Mouse (Mus musculus): ENCODE measurements around the gene Cd84. TPM values are rescaled to one million over a fixed set of nuclear protein-coding genes. Genes with fewer than 3 reads are reported as not detected.

Gene Cd84
- total and polyA plus RNA-seq, 3 experiments, result 12.7 to 24.3 (median 17.4) TPM

GRCm38 (mm10) chr1:171904011-171904410 is 64.5 kb downstream of the Cd84 start:
- Histone ChIP-seq H3K27me3 (replicated peaks) (no peaks in the 10 kb centered on the region), H3K79me2 (replicated peaks; ENCODE audit: control insufficient read depth, extremely low read depth, insufficient read depth, poor library complexity, severe bottlenecking) (no peaks in the 10 kb centered on the region), H3K36me3 (replicated peaks in 1 of 2; ENCODE audit: control insufficient read depth in 1 of 2, insufficient read depth in 1 of 2, low read length in 1 of 2) (peaks cover 0 to 2% of the 10 kb centered on the region in 2 experiments), H3K27ac (ENCODE audit: insufficient read depth, low read depth) (no peak overlapping the region), H3K9me3 (replicated peaks; ENCODE audit: low read length) (peaks cover 3% of the 10 kb centered on the region), H3K4me2 (ENCODE audit: insufficient read depth, low read depth, poor library complexity, severe bottlenecking) (no peak overlapping the region), H3K9ac (ENCODE audit: insufficient read depth, low read depth) (no peak overlapping the region), H3K4me1 (ENCODE audit: control insufficient read depth in 1 of 2, insufficient read depth in 2 of 2) (peaks cover 2 to 6% of the 10 kb centered on the region in 2 experiments; a peak in 3 of 4 replicates), H3K4me3 (replicated peaks in 1 of 3; ENCODE audit: low read depth in 2 of 3, low read length in 2 of 3, poor library complexity in 1 of 3) (no peak overlapping the region)
- in situ Hi-C loops (cut with MboI; ENCODE audit: low pct_ligation_motif_present, low pct_unique_long_range_greater_than_20kb, low sequenced_read_pairs), result no loop called here
- dilution Hi-C loops (cut with MboI; ENCODE audit: extremely low pct_ligation_motif_present, extremely low pct_unique_long_range_greater_than_20kb, low sequenced_read_pairs), result no loop called here
- DNase-seq (ENCODE audit: extremely low read depth), result no peak
- TF ChIP-seq CHD2 (IDR thresholded peaks at IDR 0.05; ENCODE audit: low read length) (no peak), SIN3A (IDR thresholded peaks at IDR 0.05; ENCODE audit: low read length) (no peak), ZKSCAN1 (IDR thresholded peaks at IDR 0.05; ENCODE audit: borderline replicate concordance, low read depth, low read length) (no peak), IRF4 (IDR thresholded peaks at IDR 0.05; ENCODE audit: low read depth, low read length) (no peak), MAX (IDR thresholded peaks at IDR 0.05; ENCODE audit: low read length) (no peak), MXI1 (IDR thresholded peaks at IDR 0.05; ENCODE audit: low read depth, low read length) (no peak), CTCF (conservative IDR thresholded peaks at IDR 0.05 in 1 of 2, IDR thresholded peaks at IDR 0.05 in 1 of 2; ENCODE audit: low read depth in 2 of 2, low read length in 2 of 2) (no peak), MYC (IDR thresholded peaks at IDR 0.05; ENCODE audit: low read depth, low read length) (no peak)

- peaks cover 21% of the 10 kb centered on the region for H3K79me2 ChIP-seq (replicated peaks; ENCODE audit: control insufficient read depth, extremely low read depth, insufficient read depth, poor library complexity, severe bottlenecking)
- in situ Hi-C loops (cut with MboI; ENCODE audit: low pct_ligation_motif_present, low pct_unique_long_range_greater_than_20kb, low sequenced_read_pairs) (loop anchor here (5.0 kb wide), 1 partner anchor 74 kb away; no protein-coding TSS in a partner anchor), dilution Hi-C loops (cut with MboI; ENCODE audit: extremely low pct_ligation_motif_present, extremely low pct_unique_long_range_greater_than_20kb, low sequenced_read_pairs) (no loop called here)
- H3K27ac ChIP-seq (ENCODE audit: insufficient read depth, low read depth), result peak overlapping the region; percentile 97
- H3K4me1 ChIP-seq (ENCODE audit: control insufficient read depth in 1 of 2, insufficient read depth in 2 of 2), result peaks cover 3 to 24% of the 10 kb centered on the region in 2 experiments; a peak in 3 of 4 replicates
- peak overlapping the region; percentile 21 to 60 (median 39) for H3K4me3 ChIP-seq (replicated peaks in 1 of 3; ENCODE audit: low read depth in 2 of 3, low read length in 2 of 3, poor library complexity in 1 of 3)
- peak overlapping the region; percentile 93 for H3K9ac ChIP-seq (ENCODE audit: insufficient read depth, low read depth)
- peaks cover 3 to 22% of the 10 kb centered on the region in 2 experiments for H3K36me3 ChIP-seq (replicated peaks in 1 of 2; ENCODE audit: control insufficient read depth in 1 of 2, insufficient read depth in 1 of 2, low read length in 1 of 2)
- peaks cover 18% of the 10 kb centered on the region for H3K9me3 ChIP-seq (replicated peaks; ENCODE audit: low read length)
- DNase-seq (ENCODE audit: extremely low read depth), result peak; percentile 89
- no peaks in the 10 kb centered on the region for H3K27me3 ChIP-seq (replicated peaks)
- peak overlapping the region; percentile 98 for H3K4me2 ChIP-seq (ENCODE audit: insufficient read depth, low read depth, poor library complexity, severe bottlenecking)
- TF ChIP-seq SMC3 (IDR thresholded peaks at IDR 0.05; ENCODE audit: low read depth, low read length), result no peak; the same call in 1 of the 2 replicates
- no peak for TF ChIP-seq GABPA (IDR thresholded peaks at IDR 0.05; ENCODE audit: insufficient replicate concordance, low read depth, low read length)
- no peak for TF ChIP-seq ELF1 (IDR thresholded peaks at IDR 0.05; ENCODE audit: low read depth, low read length)
- no peak; the same call in 1 of the 2 replicates for TF ChIP-seq HCFC1 (IDR thresholded peaks at IDR 0.05; ENCODE audit: low read depth, low read length)
- TF ChIP-seq KAT2A (IDR thresholded peaks at IDR 0.05; ENCODE audit: insufficient replicate concordance, low read length), result no peak
- TF ChIP-seq ETS1 (conservative IDR thresholded peaks at IDR 0.05; ENCODE audit: low read depth, low read length), result peak; percentile 55
- TF ChIP-seq BHLHE40 (IDR thresholded peaks at IDR 0.05; ENCODE audit: low read depth, low read length), result peak; percentile 78
- no peak; the same call in 1 of the 2 replicates for TF ChIP-seq RCOR1 (conservative IDR thresholded peaks at IDR 0.05; ENCODE audit: low read depth, low read length)
- peak; percentile 48 for TF ChIP-seq JUN (IDR thresholded peaks at IDR 0.05; ENCODE audit: insufficient read depth, low read depth, low read length)
- no peak; the same call in 1 of the 2 replicates for TF ChIP-seq JUND (conservative IDR thresholded peaks at IDR 0.05; ENCODE audit: low read depth, low read length)
- peak; percentile 59 for TF ChIP-seq SIN3A (IDR thresholded peaks at IDR 0.05; ENCODE audit: low read length)
- no peak for TF ChIP-seq MXI1 (IDR thresholded peaks at IDR 0.05; ENCODE audit: low read depth, low read length)
- TF ChIP-seq NRF1 (IDR thresholded peaks at IDR 0.05; ENCODE audit: low read depth, low read length), result no peak
- TF ChIP-seq EP300 (IDR thresholded peaks at IDR 0.05; ENCODE audit: low read length), result peak; percentile 68
- no peak for TF ChIP-seq POLR2AphosphoS2 (IDR thresholded peaks at IDR 0.05; ENCODE audit: low read depth, low read length)
- peak; percentile 59 for TF ChIP-seq USF2 (conservative IDR thresholded peaks at IDR 0.05; ENCODE audit: low read depth, low read length)
- TF ChIP-seq CTCF (conservative IDR thresholded peaks at IDR 0.05 in 1 of 2, IDR thresholded peaks at IDR 0.05 in 1 of 2; ENCODE audit: low read depth in 2 of 2, low read length in 2 of 2), result no peak
- TF ChIP-seq POLR2A (IDR thresholded peaks at IDR 0.05; ENCODE audit: low read depth, low read length), result peak; percentile 54
- TF ChIP-seq TBP (conservative IDR thresholded peaks at IDR 0.05; ENCODE audit: low read depth, low read length), result peak; percentile 88
- peak; percentile 46; the same call in 1 of the 2 replicates for TF ChIP-seq ZNF384 (IDR thresholded peaks at IDR 0.05; ENCODE audit: low read depth, low read length)
- no peak; the same call in 1 of the 2 replicates for TF ChIP-seq ZMIZ1 (IDR thresholded peaks at IDR 0.05; ENCODE audit: low read depth, low read length)
- 0 out of 2 replicates have a peak, but pooled peaks have one; percentile 44 for TF ChIP-seq MEF2A (IDR thresholded peaks at IDR 0.05; ENCODE audit: borderline replicate concordance, low read depth, low read length)
- TF ChIP-seq USF1 (IDR thresholded peaks at IDR 0.05; ENCODE audit: low read depth, low read length), result peak; percentile 71
- TF ChIP-seq CHD2 (IDR thresholded peaks at IDR 0.05; ENCODE audit: low read length), result peak; percentile 27
- TF ChIP-seq ZKSCAN1 (IDR thresholded peaks at IDR 0.05; ENCODE audit: borderline replicate concordance, low read depth, low read length), result no peak
- TF ChIP-seq UBTF (IDR thresholded peaks at IDR 0.05; ENCODE audit: low read depth, low read length), result no peak
- TF ChIP-seq PAX5 (IDR thresholded peaks at IDR 0.05; ENCODE audit: low read length), result no peak
These were observed 76.4 kb downstream of the Cd84 start for GRCm38 (mm10) chr1:171915638-171916458.
